Mouse (Mus musculus) liver, postnatal 0 days (tissue): ENCODE measurements around the gene Myo5c.

Experiments used
- CTCF ChIP-seq: sonication (generic); IDR thresholded peaks from 2 replicates; pipeline ENCODE4 v1.5.1; 2016; ENCODE audit warnings: antibody characterized with exemption, low read depth
- EP300 ChIP-seq: IDR thresholded peaks from 2 replicates; pipeline ENCODE4 v1.6.1; 2016; ENCODE audit warnings: antibody characterized with exemption, low read depth, mild to moderate bottlenecking

- TF ChIP-seq CTCF (no peak), EP300 (no peak; the same call in 1 of the 2 replicates)
Observed at GRCm38 (mm10) chr9:75342433-75342832, 110.6 kb downstream of the Myo5c start.
